In genomic region chr6:53762586-53762985, GRCm38 (mm10) we compare ENCODE assay signal across 25 mouse cellular contexts. TPM values are rescaled to one million over a fixed set of nuclear protein-coding genes. Genes with fewer than 3 reads are reported as not detected.
DNase-seq lines count a peak whose midpoint lies in the region; ATAC-seq and TF ChIP-seq lines count a peak whose summit lies in the region.
"Had no signal": no experiment of that assay in that cellular context is flagged by ENCODE, and none has a peak within 500 bp of the region (broad histone marks: within the 10 kb centered on the region; RNA-seq: fewer than 3 reads in every experiment).

No protein-coding gene starts in this region.

- H3K9ac ChIP-seq in embryonic facial prominence, embryonic 12.5 days, result no peak overlapping the region
- no peak overlapping the region for H3K9ac ChIP-seq in limb, embryonic 13.5 days
- H3K9ac ChIP-seq in forebrain, postnatal 0 days, result no peak overlapping the region
- H3K9ac ChIP-seq: hindbrain, embryonic 12.5 days had no signal

- 27% methylated on average over 9 of the region's 9 CpGs for WGBS in embryonic facial prominence, embryonic 12.5 days
- 29% methylated on average over 9 of the region's 9 CpGs for WGBS in limb, embryonic 13.5 days
- 84% methylated on average over 9 of the region's 9 CpGs for WGBS in forebrain, postnatal 0 days

- no peak overlapping the region for H3K4me2 ChIP-seq in embryonic facial prominence, embryonic 12.5 days (replicated peaks)
- H3K4me2 ChIP-seq in limb, embryonic 13.5 days (replicated peaks), result peak overlapping the region; percentile 4; the same call in 1 of the 2 replicates
- no peak overlapping the region for H3K4me2 ChIP-seq in forebrain, postnatal 0 days (ENCODE audit: low read depth)
- H3K4me2 ChIP-seq: hindbrain, embryonic 12.5 days had no signal

- H3K27me3 ChIP-seq in embryonic facial prominence, embryonic 12.5 days, result no peaks in the 10 kb centered on the region
- no peaks in the 10 kb centered on the region for H3K27me3 ChIP-seq in limb, embryonic 13.5 days
- H3K27me3 ChIP-seq in forebrain, postnatal 0 days (ENCODE audit: insufficient read depth, low read length), result no peaks in the 10 kb centered on the region
- H3K27me3 ChIP-seq: hindbrain, embryonic 12.5 days had no signal

- no peak for ATAC-seq in embryonic facial prominence, embryonic 12.5 days (ENCODE audit: insufficient number of reproducible peaks, insufficient read depth, low FRiP score, low TSS enrichment)
- peak; percentile 38; the same call in 1 of the 2 replicates for ATAC-seq in limb, embryonic 13.5 days (ENCODE audit: low FRiP score, low read depth)
- ATAC-seq in forebrain, postnatal 0 days, result no peak
- ATAC-seq: CD4-positive, CD25-positive, alpha-beta regulatory T cell, adult 4 months; forebrain, embryonic 14.5 days; hindbrain, embryonic 16.5 days; inflammation-experienced regulatory T-cells, adult 6 months; intestine, postnatal 0 days had no signal

- no peaks in the 10 kb centered on the region for H3K36me3 ChIP-seq in embryonic facial prominence, embryonic 12.5 days
- no peaks in the 10 kb centered on the region for H3K36me3 ChIP-seq in limb, embryonic 13.5 days
- no peaks in the 10 kb centered on the region for H3K36me3 ChIP-seq in forebrain, postnatal 0 days (ENCODE audit: insufficient read depth)
- H3K36me3 ChIP-seq: forebrain, embryonic 10.5 days; G1E; hindbrain, embryonic 12.5 days had no signal

- intact Hi-C loops in left cerebral cortex, postnatal 10 days (cut with DNase I), result no loop called here

- H3K4me1 ChIP-seq in embryonic facial prominence, embryonic 12.5 days, result peaks cover 35% of the 10 kb centered on the region
- peaks cover 62% of the 10 kb centered on the region for H3K4me1 ChIP-seq in limb, embryonic 13.5 days
- no peaks in the 10 kb centered on the region for H3K4me1 ChIP-seq in forebrain, postnatal 0 days (ENCODE audit: insufficient read depth)

- no peak overlapping the region for H3K4me3 ChIP-seq in embryonic facial prominence, embryonic 12.5 days
- no peak overlapping the region for H3K4me3 ChIP-seq in limb, embryonic 13.5 days
- no peak overlapping the region for H3K4me3 ChIP-seq in forebrain, postnatal 0 days (ENCODE audit: low read depth, low read length)
- H3K4me3 ChIP-seq: erythroblast, embryonic 14.5 days; forebrain, embryonic 10.5 days; hindbrain, embryonic 12.5 days had no signal

- peak overlapping the region; percentile 78 for H3K27ac ChIP-seq in embryonic facial prominence, embryonic 12.5 days
- peak overlapping the region; percentile 74; the same call in 1 of the 2 replicates for H3K27ac ChIP-seq in limb, embryonic 13.5 days
- no peak overlapping the region for H3K27ac ChIP-seq in forebrain, postnatal 0 days (ENCODE audit: low read depth, low read length)
- H3K27ac ChIP-seq: forebrain, embryonic 10.5 days; hindbrain, embryonic 12.5 days had no signal

- DNase-seq in embryo, embryonic 10 days (ENCODE audit: low spot score), result peak; percentile 33
- DNase-seq in embryo, embryonic 9.5 days (ENCODE audit: extremely low spot score), result no peak
- DNase-seq in forelimb bud, embryonic 11.5 days (ENCODE audit: low read depth, low spot score), result peak; percentile 65
- DNase-seq in right cerebral cortex, postnatal 4 days, result no peak
- DNase-seq in forebrain, postnatal 0 days, result no peak
- no peak for DNase-seq in left cerebral cortex, postnatal 10 days (ENCODE audit: extremely low spot score in 1 of 2, low spot score in 2 of 2)
- DNase-seq: adrenal gland, postnatal 10 days; B cell, adult 2 months; cerebellum, adult 11-12 months; cerebellum, adult 9-10 months; cerebellum, postnatal 36 days; gastrocnemius, postnatal 14 days; heart, postnatal 10 days; heart, postnatal 4 days had no signal

- no peak for TF ChIP-seq CTCF in forebrain, postnatal 0 days (IDR thresholded peaks at IDR 0.05; ENCODE audit: low read depth)

- no peaks in the 10 kb centered on the region for H3K9me3 ChIP-seq in embryonic facial prominence, embryonic 12.5 days
- H3K9me3 ChIP-seq in limb, embryonic 13.5 days, result peaks cover 6% of the 10 kb centered on the region; the same call in 1 of the 2 replicates
- no peaks in the 10 kb centered on the region for H3K9me3 ChIP-seq in forebrain, postnatal 0 days (ENCODE audit: low read length)
- H3K9me3 ChIP-seq: forebrain, embryonic 10.5 days; hindbrain, embryonic 12.5 days had no signal

RNA-seq across cellular contexts. Expression of gene Tril, which starts 58.0 kb away (rescaled TPM):
- polyA plus RNA-seq in embryonic facial prominence, embryonic 12.5 days (2016; fragmentation: Nextera tagmentation; extraction: Ambion mirVana), result 67.1 and 77.0 TPM in 2 replicates
- polyA plus RNA-seq in limb, embryonic 13.5 days (2015; fragmentation: Nextera tagmentation; extraction: Ambion mirVana), result 93.3 and 104 TPM in 2 replicates
- 17.8 and 27.8 TPM in 2 replicates for total RNA-seq in forebrain, postnatal 0 days (2014; rRNA removed)
- polyA plus RNA-seq in forebrain, postnatal 0 days (2015; fragmentation: Nextera tagmentation; extraction: Ambion mirVana), result 8.5 and 18.2 TPM in 2 replicates
- 10 to 100 TPM; 47.6 to 50.3 TPM for total RNA-seq in left cerebral cortex, postnatal 10 days (2021)
- polyA plus RNA-seq: CD4-positive, CD25-positive, alpha-beta regulatory T cell, adult 4 months; erythroblast, embryonic 14.5 days; G1E; inflammation-experienced regulatory T-cells, adult 6 months had no signal

Comparison
In these comparisons a context has a peak if more than half of its experiments do, and no peak if none do; other contexts are left out.
1. DNase-seq: peak in embryo, embryonic 10 days (single experiment) and forelimb bud, embryonic 11.5 days (single experiment); none in embryo, embryonic 9.5 days (single experiment), right cerebral cortex, postnatal 4 days (single experiment), forebrain, postnatal 0 days (single experiment) and left cerebral cortex, postnatal 10 days (0 of 2).